Mouse (Mus musculus) heart, postnatal 10 days (tissue): ENCODE measurements around the gene Clic6. TPM values are rescaled to one million over a fixed set of nuclear protein-coding genes. Genes with fewer than 3 reads are reported as not detected.

Experiments used
- DNase-seq, 2 experiments: peaks; one replicate each; pipeline ENCODE4 v3.0.0; 2021
- intact Hi-C: fragments of 180-260 bp; cut with DNase I; formaldehyde crosslinking; loops from one replicate; pipeline ENCODE4 v1.15.1; 2025
- total RNA-seq, 2 experiments: library from RNA; stranded (reverse); gene quantifications; 2 replicates each; pipeline ENCODE4 v1.2.3; 2021

Clic6 gene
- total RNA-seq, 2 experiments from 2014 or later = 0.12 to 0.29 TPM

DNA sequence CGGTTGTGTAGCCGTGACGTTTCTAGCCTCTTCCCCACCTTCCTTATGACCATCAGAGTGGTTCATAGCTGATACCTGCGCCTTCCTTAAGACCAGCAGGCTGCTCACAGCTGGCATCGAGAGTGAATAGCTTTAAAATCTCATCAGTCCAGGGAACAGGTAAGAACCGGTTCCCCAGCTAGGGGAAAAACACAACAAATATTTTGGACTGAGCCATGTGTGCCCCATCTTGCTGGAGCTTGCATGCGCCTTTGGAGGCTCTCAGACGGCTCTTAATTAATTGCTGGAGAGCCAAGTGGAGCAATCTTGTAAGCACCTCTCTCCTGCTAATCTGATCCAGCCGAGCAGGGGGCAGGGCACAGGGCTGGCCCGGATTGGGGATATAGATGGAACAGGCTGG, 95.4 kb downstream of the Clic6 start:
- DNase-seq = no peak
- intact Hi-C loops = no loop called here

DNA sequence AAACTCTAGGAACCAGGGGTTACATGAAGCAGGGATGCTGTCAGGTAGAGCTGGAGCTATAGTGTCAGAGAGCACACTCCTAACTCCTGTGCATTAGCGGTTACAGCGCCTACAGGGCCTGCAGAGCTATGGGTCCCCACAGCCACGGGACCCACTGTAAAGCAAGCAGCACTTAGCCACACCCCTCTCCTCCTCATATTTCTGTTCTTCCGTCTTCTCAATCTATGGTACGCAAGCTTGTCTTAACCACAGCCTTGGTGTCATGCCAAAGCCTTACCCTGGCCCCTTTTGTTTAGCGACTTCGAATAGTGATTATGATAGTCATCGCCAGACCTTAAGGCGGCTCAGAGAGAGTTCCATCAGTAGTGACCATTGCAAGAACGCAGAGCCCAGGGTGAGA, 96.2 kb downstream of the Clic6 start:
- intact Hi-C loops = no loop called here
- DNase-seq = no peak

DNA sequence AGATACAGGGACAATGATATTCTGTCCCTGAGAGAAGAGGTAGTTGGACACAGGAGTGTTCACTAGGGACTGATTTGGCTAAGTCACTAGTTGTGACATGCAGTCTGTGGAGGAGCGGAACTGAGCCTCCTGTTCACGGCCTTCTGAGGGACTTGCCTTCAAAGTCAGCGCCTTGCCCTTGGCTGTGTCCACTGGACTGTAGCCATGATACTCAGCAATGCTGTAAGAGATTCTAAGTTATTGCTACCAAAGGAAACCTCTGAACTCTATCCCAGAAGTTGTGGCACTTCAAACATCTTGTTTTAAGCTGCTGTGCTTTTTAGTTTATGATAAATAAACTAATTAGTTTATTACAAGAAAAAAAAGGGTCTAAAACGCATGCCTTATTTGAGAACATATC, 102.3 kb downstream of the Clic6 start:
- intact Hi-C loops = no loop called here
- no peak for DNase-seq

Other genes with a start within 250 kb of the Clic6 start
- gene Kcne2, start 193.3 kb upstream of the Clic6 start, total RNA-seq = not detected
- 10 to 100 TPM; 48.9 to 54.0 TPM for gene Smim11, start 184.4 kb upstream of the Clic6 start, total RNA-seq
- gene Fam243, start 164.3 kb upstream of the Clic6 start, total RNA-seq = 1 to 10 TPM in 1 of 2 experiments, under 1 TPM in 1; 0.62 to 1.2 TPM
- gene Kcne1, start 126.3 kb upstream of the Clic6 start, total RNA-seq = 100 to 1,000 TPM; 415 to 442 TPM
- 10 to 100 TPM; 87.4 to 90.2 TPM for gene Rcan1, start 14.9 kb upstream of the Clic6 start, total RNA-seq